Mouse (Mus musculus) C2C12 (cell line): ENCODE measurements around the gene Cabcoco1.

Experiments
- CTCF ChIP-seq: IDR thresholded peaks from one replicate; pipeline ENCODE4 v1.5.1; 2011; ENCODE audit not compliant: control insufficient read depth, insufficient read depth, insufficient read length
- MAX ChIP-seq: IDR thresholded peaks from one replicate; pipeline ENCODE4 v1.6.1; 2011; ENCODE audit warnings: mild to moderate bottlenecking, control low read depth

DNA sequence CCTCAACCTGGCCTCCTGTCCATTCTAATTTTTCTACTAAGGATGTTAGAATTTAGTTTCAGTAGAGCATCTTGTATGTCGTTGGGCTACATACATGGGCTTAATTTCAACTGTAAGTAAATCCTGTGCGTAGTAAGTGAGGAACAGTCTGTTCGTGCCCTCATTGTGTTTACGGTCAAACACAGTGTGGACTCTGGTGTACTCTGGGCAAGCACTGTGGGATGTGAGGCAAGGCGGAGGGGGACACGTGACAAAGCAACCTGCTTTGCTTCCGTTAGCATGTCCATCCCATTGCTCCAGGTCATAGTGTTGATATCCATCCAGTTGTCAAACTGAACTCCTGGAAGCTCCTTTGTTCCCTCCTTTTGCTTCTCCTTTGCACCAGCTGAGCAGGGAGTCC is 84.7 kb downstream of the Cabcoco1 start:
- no peak for TF ChIP-seq CTCF
- no peak for TF ChIP-seq MAX
